Mouse (Mus musculus) bone marrow macrophage, adult 2 months (primary cell): ENCODE results near the gene Cox14.
A peak's percentile ranks its signal among the peaks of the same experiment; 100 is the strongest.

Source experiments
- CTCF ChIP-seq: IDR thresholded peaks from 2 replicates; pipeline ENCODE4 v1.5.1; 2012; ENCODE audit warnings: low read depth, mild to moderate bottlenecking, low read length, moderate library complexity
- POLR2A ChIP-seq: IDR thresholded peaks from 2 replicates; pipeline ENCODE4 v1.6.1; 2012; ENCODE audit warnings: mild to moderate bottlenecking, low read depth, low read length, borderline replicate concordance

DNA sequence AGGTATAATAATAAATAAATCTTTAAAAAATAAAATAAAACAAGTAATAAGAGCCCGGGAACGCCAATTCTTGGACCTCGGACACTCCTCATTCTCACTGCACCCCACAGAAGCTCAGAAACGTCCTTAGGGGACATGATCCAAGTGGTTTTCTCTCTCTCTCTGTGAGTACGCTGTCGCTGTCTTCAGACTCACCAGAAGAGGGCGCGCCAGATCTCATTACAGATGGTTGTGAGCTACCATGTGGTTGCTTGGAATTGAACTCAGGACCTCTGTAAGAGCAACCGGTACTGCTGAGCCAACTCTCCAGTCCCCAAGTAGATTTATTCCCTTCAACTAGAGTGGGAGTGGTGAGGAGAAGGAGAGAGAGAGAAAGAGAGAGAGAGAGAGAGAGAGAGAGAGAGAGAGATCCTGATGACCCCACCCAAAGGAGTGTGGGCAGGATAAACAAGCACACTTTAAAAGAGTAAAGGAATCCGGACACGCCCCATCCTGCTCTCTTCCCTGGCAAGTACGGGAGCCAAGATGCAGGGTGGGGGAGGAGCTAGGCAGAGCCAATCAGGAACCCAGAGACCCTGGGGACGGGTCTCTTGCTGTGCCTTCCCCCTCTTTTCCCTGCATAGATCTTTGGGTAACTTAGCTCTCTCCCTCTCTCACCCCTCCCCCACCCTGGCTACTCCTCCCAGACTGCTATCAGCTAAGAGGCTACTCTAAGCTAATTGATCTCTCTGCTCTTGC is 47.2 kb upstream of the Cox14 start:
- TF ChIP-seq CTCF (peak; percentile 44), POLR2A (no peak)
